Mouse (Mus musculus): ENCODE results near the gene Atp5c1. TPM values are rescaled to one million over a fixed set of nuclear protein-coding genes. Genes with fewer than 3 reads are reported as not detected.

Gene Atp5c1
- total and polyA plus RNA-seq, 3 experiments, result 280 to 414 (median 381) TPM

- DNase-seq (ENCODE audit: low read depth, low spot score), result peak; percentile 69
- Histone ChIP-seq H3K4me3 (ENCODE audit: control insufficient read depth in 1 of 2, insufficient read depth in 1 of 2, low read depth in 2 of 2, low read length in 2 of 2) (no peak overlapping the region), H3K27me3 (ENCODE audit: control insufficient read depth in 1 of 2, insufficient read depth in 2 of 2, low read length in 2 of 2) (no peaks in the 10 kb centered on the region), H3K79me2 (ENCODE audit: control insufficient read depth, insufficient read depth, low read length, poor library complexity) (no peaks in the 10 kb centered on the region), H3K4me1 (ENCODE audit: control insufficient read depth in 1 of 2, insufficient read depth in 2 of 2, low read length in 2 of 2) (no peaks in the 10 kb centered on the region), H3K9me3 (replicated peaks; ENCODE audit: insufficient read depth, low read length) (no peaks in the 10 kb centered on the region), H3K36me3 (ENCODE audit: control insufficient read depth in 1 of 2, insufficient read depth in 2 of 2, low read length in 2 of 2) (no peaks in the 10 kb centered on the region), H3K9ac (ENCODE audit: control insufficient read depth, low read depth, low read length, poor library complexity, severe bottlenecking) (no peak overlapping the region), H3K27ac (ENCODE audit: control insufficient read depth, low read depth, low read length) (no peak overlapping the region)
- TF ChIP-seq MAZ (IDR thresholded peaks at IDR 0.05; ENCODE audit: low read depth, low read length) (no peak), ETS1 (IDR thresholded peaks at IDR 0.05; ENCODE audit: low read depth, low read length) (no peak), POLR2AphosphoS2 (IDR thresholded peaks at IDR 0.05; ENCODE audit: low read length) (no peak), ELF1 (IDR thresholded peaks at IDR 0.05; ENCODE audit: low read depth, low read length) (no peak), TBP (IDR thresholded peaks at IDR 0.05; ENCODE audit: low read depth, low read length) (peak; percentile 95), ZC3H11A (IDR thresholded peaks at IDR 0.05; ENCODE audit: low read depth, low read length) (no peak), CTCF (IDR thresholded peaks at IDR 0.05 in 2 of 3, conservative IDR thresholded peaks at IDR 0.05 in 1 of 3; ENCODE audit: control insufficient read depth in 1 of 3, insufficient read depth in 1 of 3, low read depth in 2 of 3, low read length in 3 of 3, poor library complexity in 1 of 3, severe bottlenecking in 1 of 3) (peak; percentile 54 to 81 (median 71)), UBTF (IDR thresholded peaks at IDR 0.05; ENCODE audit: borderline replicate concordance, insufficient read depth, low read depth, low read length) (no peak), JUND (IDR thresholded peaks at IDR 0.05; ENCODE audit: low read depth, low read length) (no peak), SMC3 (IDR thresholded peaks at IDR 0.05; ENCODE audit: low read depth, low read length) (peak; percentile 68), RAD21 (IDR thresholded peaks at IDR 0.05; ENCODE audit: low read depth, low read length) (peak; percentile 45), TCF12 (IDR thresholded peaks at IDR 0.05; ENCODE audit: low read depth, low read length) (no peak)
These were observed 18.4 kb upstream of the Atp5c1 start for GRCm38 (mm10) chr2:10098598-10099215.

- Histone ChIP-seq H3K27ac (ENCODE audit: control insufficient read depth, low read depth, low read length) (no peak overlapping the region), H3K9me3 (replicated peaks; ENCODE audit: insufficient read depth, low read length) (no peaks in the 10 kb centered on the region), H3K4me1 (ENCODE audit: control insufficient read depth in 1 of 2, insufficient read depth in 2 of 2, low read length in 2 of 2) (no peaks in the 10 kb centered on the region), H3K27me3 (ENCODE audit: control insufficient read depth in 1 of 2, insufficient read depth in 2 of 2, low read length in 2 of 2) (no peaks in the 10 kb centered on the region), H3K4me3 (ENCODE audit: control insufficient read depth in 1 of 2, insufficient read depth in 1 of 2, low read depth in 2 of 2, low read length in 2 of 2) (no peak overlapping the region), H3K9ac (ENCODE audit: control insufficient read depth, low read depth, low read length, poor library complexity, severe bottlenecking) (no peak overlapping the region), H3K36me3 (ENCODE audit: control insufficient read depth in 1 of 2, insufficient read depth in 2 of 2, low read length in 2 of 2) (peaks cover 0 to 6% of the 10 kb centered on the region in 2 experiments; a peak in 2 of 4 replicates), H3K79me2 (ENCODE audit: control insufficient read depth, insufficient read depth, low read length, poor library complexity) (no peaks in the 10 kb centered on the region)
- no peak for DNase-seq (ENCODE audit: low read depth, low spot score)
- TF ChIP-seq E2F4 (IDR thresholded peaks at IDR 0.05; ENCODE audit: borderline replicate concordance, low read depth, low read length) (no peak), SIN3A (IDR thresholded peaks at IDR 0.05; ENCODE audit: low read length) (no peak), POLR2AphosphoS2 (IDR thresholded peaks at IDR 0.05; ENCODE audit: low read length) (no peak), POLR2A (IDR thresholded peaks at IDR 0.05; ENCODE audit: control insufficient read depth in 1 of 2, insufficient read depth in 1 of 2, low read depth in 1 of 2, low read length in 2 of 2, poor library complexity in 1 of 2) (no peak)
These were observed 14.2 kb upstream of the Atp5c1 start for GRCm38 (mm10) chr2:10094327-10095100.
